Mouse (Mus musculus) midbrain, embryonic 13.5 days (tissue): Measurements from ENCODE around the gene Alpl. TPM values are rescaled to one million over a fixed set of nuclear protein-coding genes. Genes with fewer than 3 reads are reported as not detected.

Experiments used
- ATAC-seq: fragments of 200-750 bp; cut with Nextera tagmentation; 2 replicates; pipeline ENCODE4 v1.8.0; 2017; ENCODE audit warnings: mild to moderate bottlenecking, moderate TSS enrichment, moderate library complexity
- H3K27ac ChIP-seq: fragments of 300-500 bp; sonication (generic); 2 replicates; pipeline ENCODE4 v1.5.1; 2015; ENCODE audit warnings: inconsistent platforms, mild to moderate bottlenecking, moderate library complexity
- H3K27me3 ChIP-seq: fragments of 300-500 bp; sonication (generic); 2 replicates; pipeline ENCODE4 v1.6.1; 2015; ENCODE audit warnings: mild to moderate bottlenecking, inconsistent platforms
- H3K36me3 ChIP-seq: fragments of 300-500 bp; sonication (generic); 2 replicates; pipeline ENCODE4 v1.6.1; 2015; ENCODE audit warnings: mild to moderate bottlenecking, inconsistent platforms
- H3K4me1 ChIP-seq: fragments of 300-500 bp; sonication (generic); replicated peaks from 2 replicates; pipeline ENCODE4 v1.6.1; 2015; ENCODE audit warnings: inconsistent platforms
- H3K4me2 ChIP-seq: fragments of 300-500 bp; sonication (generic); replicated peaks from 2 replicates; pipeline ENCODE4 v1.6.1; 2015; ENCODE audit warnings: moderate library complexity, mild to moderate bottlenecking, inconsistent platforms
- H3K4me3 ChIP-seq: fragments of 300-500 bp; sonication (generic); replicated peaks from 2 replicates; pipeline ENCODE4 v1.5.1; 2015; ENCODE audit warnings: mild to moderate bottlenecking, inconsistent platforms
- H3K9ac ChIP-seq: fragments of 300-500 bp; sonication (generic); replicated peaks from 2 replicates; pipeline ENCODE4 v1.6.1; 2015; ENCODE audit warnings: mild to moderate bottlenecking, inconsistent platforms
- H3K9me3 ChIP-seq: fragments of 300-500 bp; sonication (generic); 2 replicates; pipeline ENCODE4 v1.6.1; 2016; ENCODE audit warnings: mild to moderate bottlenecking, inconsistent platforms
- WGBS: fragments of 180-500 bp; shearing (Covaris S2); methylation state at CpG from one replicate; pipeline ENCODE4 v1.1.7; 2015; 5-methylcytosine and 5-hydroxymethylcytosine counted together
- polyA plus RNA-seq: library from polyadenylated mRNA; unstranded; fragments of >200 nt; fragmentation: Nextera tagmentation; extraction: Ambion mirVana; gene quantifications from 2 replicates; pipeline ENCODE4 v1.2.1, GENCODE M21; 2015

The Alpl gene
- polyA plus RNA-seq, 1 experiment from 2014 or later: 8.0 TPM

- no peaks in the 10 kb centered on the region for H3K36me3 ChIP-seq
- H3K4me3 ChIP-seq: no peak overlapping the region
- no peak for ATAC-seq
- no peak overlapping the region for H3K27ac ChIP-seq
- H3K4me2 ChIP-seq: no peak overlapping the region
- 50% methylated on average over 2 of the region's 2 CpGs for WGBS
- H3K9ac ChIP-seq: no peak overlapping the region
- no peaks in the 10 kb centered on the region for H3K9me3 ChIP-seq
- H3K4me1 ChIP-seq: peaks cover 45% of the 10 kb centered on the region
- peaks cover 3% of the 10 kb centered on the region; the same call in 1 of the 2 replicates for H3K27me3 ChIP-seq
These were observed 91.6 kb downstream of the Alpl start for GRCm38 (mm10) chr4:137704561-137704960.

DNA sequence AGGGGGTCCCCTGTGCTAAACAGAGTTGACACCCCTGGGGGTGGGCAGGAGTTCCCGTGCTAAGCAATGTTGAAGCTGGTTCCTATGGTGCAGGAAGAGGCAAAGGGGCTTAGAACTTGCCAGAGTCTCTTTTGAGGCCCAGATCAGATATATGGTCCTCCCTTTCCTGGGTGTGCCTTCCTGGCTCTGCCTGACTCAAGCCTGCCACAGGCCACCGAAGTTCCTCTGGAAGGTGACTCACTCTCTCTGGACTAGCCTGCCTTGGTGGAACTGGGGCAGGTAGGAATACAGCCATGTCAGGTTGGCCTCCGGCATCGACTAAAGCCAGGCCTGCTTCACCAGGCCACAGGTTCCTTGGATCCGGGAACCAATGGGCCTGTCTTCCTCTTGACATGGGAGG lies 93.1 kb downstream of the Alpl start:
- Histone ChIP-seq H3K4me3 (no peak overlapping the region), H3K9me3 (no peaks in the 10 kb centered on the region), H3K4me2 (no peak overlapping the region), H3K9ac (no peak overlapping the region), H3K27me3 (peaks cover 1% of the 10 kb centered on the region; the same call in 1 of the 2 replicates), H3K36me3 (no peaks in the 10 kb centered on the region), H3K27ac (no peak overlapping the region), H3K4me1 (peaks cover 45% of the 10 kb centered on the region)
- WGBS: 91% methylated on average over 5 of the region's 5 CpGs
- ATAC-seq: no peak

- ATAC-seq: no peak
These were observed 95.2 kb downstream of the Alpl start for GRCm38 (mm10) chr4:137700960-137701359.

GRCm38 (mm10) chr4:137699264-137700211 lies 96.6 kb downstream of the Alpl start:
- 0 out of 2 replicates have a peak overlapping the region, but pooled peaks have one; percentile 23 for H3K9ac ChIP-seq
- H3K9me3 ChIP-seq: no peaks in the 10 kb centered on the region
- WGBS: 50% methylated on average over 18 of the region's 21 CpGs
- H3K4me1 ChIP-seq: peaks cover 33% of the 10 kb centered on the region
- no peaks in the 10 kb centered on the region for H3K27me3 ChIP-seq
- H3K36me3 ChIP-seq: no peaks in the 10 kb centered on the region
- no peak overlapping the region for H3K4me2 ChIP-seq
- no peak overlapping the region for H3K4me3 ChIP-seq
- ATAC-seq: no peak
- H3K27ac ChIP-seq: no peak overlapping the region; the same call in 1 of the 2 replicates

More at GRCm38 (mm10) chr4:137700960-137701359, 95.2 kb downstream of the Alpl start:
- H3K27ac ChIP-seq: no peak overlapping the region
- no peak overlapping the region for H3K4me3 ChIP-seq
- WGBS: 76% methylated on average over 6 of the region's 6 CpGs
- no peak overlapping the region for H3K4me2 ChIP-seq
- H3K27me3 ChIP-seq: no peaks in the 10 kb centered on the region
- no peaks in the 10 kb centered on the region for H3K36me3 ChIP-seq
- H3K9me3 ChIP-seq: no peaks in the 10 kb centered on the region
- H3K4me1 ChIP-seq: peaks cover 34% of the 10 kb centered on the region
- H3K9ac ChIP-seq: no peak overlapping the region

DNA sequence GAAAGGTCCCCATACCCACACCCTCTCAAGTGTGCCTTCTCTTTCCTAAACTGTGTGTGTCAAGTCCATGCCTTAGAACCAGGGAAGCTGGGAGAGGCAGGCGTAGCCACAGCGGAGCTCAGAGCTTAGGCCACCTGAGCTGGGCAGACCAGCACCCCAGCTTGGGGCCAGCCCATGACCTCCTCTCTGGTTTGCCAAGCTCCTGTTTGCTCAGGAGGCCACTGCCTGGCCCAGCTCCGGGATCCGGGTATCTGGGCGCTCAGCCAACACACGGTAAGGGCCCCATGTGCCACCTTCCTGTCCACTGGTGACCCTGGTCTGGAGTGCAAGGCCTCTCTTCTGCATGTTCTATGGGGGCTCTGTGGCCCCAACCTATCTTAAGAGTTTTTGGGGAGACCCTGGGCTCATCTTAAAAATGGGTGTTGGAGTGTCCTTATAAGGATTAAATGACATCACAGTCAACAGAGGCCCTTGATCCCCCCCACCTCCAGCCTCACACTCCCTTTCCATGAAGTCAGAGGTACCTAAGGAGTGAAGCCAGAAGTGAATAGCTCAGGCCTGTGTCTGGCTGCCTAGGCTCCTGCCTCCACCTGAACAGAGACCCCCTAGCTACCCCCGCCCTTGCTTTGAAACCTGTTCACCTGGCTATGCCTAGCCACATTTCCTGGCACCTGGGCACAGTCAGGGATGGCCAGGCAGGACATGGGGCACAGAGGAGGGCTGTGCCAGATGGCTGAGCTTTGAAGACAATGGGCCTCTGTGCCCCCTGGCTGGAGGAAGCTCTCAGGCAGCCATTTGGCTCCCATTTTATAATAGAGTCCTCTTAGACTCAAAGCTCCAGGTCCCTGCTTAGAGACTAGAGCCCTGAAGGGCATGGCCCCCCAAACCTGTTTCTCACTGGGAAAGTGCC lies 97.9 kb downstream of the Alpl start:
- Histone ChIP-seq H3K27ac (no peak overlapping the region), H3K9ac (no peak overlapping the region), H3K4me3 (no peak overlapping the region), H3K4me1 (peaks cover 30% of the 10 kb centered on the region), H3K36me3 (no peaks in the 10 kb centered on the region), H3K27me3 (no peaks in the 10 kb centered on the region), H3K9me3 (no peaks in the 10 kb centered on the region), H3K4me2 (no peak overlapping the region)
- ATAC-seq: no peak
- WGBS: 84% methylated on average over 7 of the region's 7 CpGs

- no peaks in the 10 kb centered on the region for H3K27me3 ChIP-seq
- H3K9me3 ChIP-seq: no peaks in the 10 kb centered on the region
- no peak overlapping the region for H3K27ac ChIP-seq
- 74% methylated on average over 13 of the region's 13 CpGs for WGBS
- H3K4me3 ChIP-seq: no peak overlapping the region
- no peak overlapping the region for H3K4me2 ChIP-seq
- ATAC-seq: no peak
- peaks cover 30% of the 10 kb centered on the region for H3K4me1 ChIP-seq
- no peaks in the 10 kb centered on the region for H3K36me3 ChIP-seq
- no peak overlapping the region for H3K9ac ChIP-seq
These were observed 98.9 kb downstream of the Alpl start for GRCm38 (mm10) chr4:137697156-137697885.

GRCm38 (mm10) chr4:137695900-137696299 lies 100.3 kb downstream of the Alpl start:
- H3K27me3 ChIP-seq: no peaks in the 10 kb centered on the region
- H3K4me3 ChIP-seq: no peak overlapping the region
- H3K9ac ChIP-seq: no peak overlapping the region
- ATAC-seq: no peak
- no peaks in the 10 kb centered on the region for H3K9me3 ChIP-seq
- WGBS: 27% methylated on average over 4 of the region's 4 CpGs
- H3K4me2 ChIP-seq: no peak overlapping the region
- H3K4me1 ChIP-seq: peaks cover 30% of the 10 kb centered on the region
- no peaks in the 10 kb centered on the region for H3K36me3 ChIP-seq
- H3K27ac ChIP-seq: no peak overlapping the region

GRCm38 (mm10) chr4:137695300-137695699 lies 100.9 kb downstream of the Alpl start:
- H3K9ac ChIP-seq: no peak overlapping the region
- peaks cover 30% of the 10 kb centered on the region for H3K4me1 ChIP-seq
- H3K27ac ChIP-seq: no peak overlapping the region
- 83% methylated on average over 8 of the region's 8 CpGs for WGBS
- H3K9me3 ChIP-seq: no peaks in the 10 kb centered on the region
- H3K4me2 ChIP-seq: no peak overlapping the region
- H3K27me3 ChIP-seq: no peaks in the 10 kb centered on the region
- H3K36me3 ChIP-seq: no peaks in the 10 kb centered on the region
- no peak overlapping the region for H3K4me3 ChIP-seq
- ATAC-seq: no peak

- Histone ChIP-seq H3K27ac (no peak overlapping the region), H3K4me1 (0 out of 2 replicates have a peak, but pooled peaks cover 4% of the 10 kb centered on the region), H3K9ac (no peak overlapping the region), H3K4me3 (no peak overlapping the region), H3K36me3 (no peaks in the 10 kb centered on the region), H3K27me3 (no peaks in the 10 kb centered on the region), H3K9me3 (no peaks in the 10 kb centered on the region), H3K4me2 (no peak overlapping the region)
- ATAC-seq: no peak
- WGBS: 90% methylated on average over 10 of the region's 10 CpGs
These were observed 103.9 kb downstream of the Alpl start for GRCm38 (mm10) chr4:137692107-137692902.
